In the genomic region with DNA sequence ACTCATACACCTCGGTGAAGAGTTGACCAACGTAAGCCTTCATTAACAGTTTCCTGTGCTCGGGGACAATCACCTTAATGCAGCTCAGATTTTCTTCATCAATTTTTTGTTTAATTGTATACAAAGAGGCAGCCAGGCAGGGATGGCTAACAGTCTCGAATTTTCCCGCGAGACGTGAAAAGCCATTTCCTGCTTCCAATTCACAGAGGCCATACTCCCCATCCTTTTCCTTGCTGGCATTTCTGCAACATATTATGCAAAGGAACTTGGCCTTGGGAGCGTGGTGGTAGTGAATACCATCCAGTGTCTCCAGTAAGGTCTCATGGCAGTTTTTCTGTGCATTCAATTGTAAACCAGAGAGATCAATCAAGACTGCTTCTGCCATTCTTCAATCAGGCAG, we compare ENCODE assay signal across 16 mouse cellular contexts.
"Had no signal": no experiment of that assay in that cellular context is flagged by ENCODE, and none has a peak within 500 bp of the region (broad histone marks: within the 10 kb centered on the region; RNA-seq: fewer than 3 reads in every experiment).

No protein-coding gene starts in this region.

- H3K36me3 ChIP-seq: intestine, embryonic 15.5 days; limb, embryonic 13.5 days; midbrain, embryonic 15.5 days; neural tube, embryonic 12.5 days had no signal

- ATAC-seq: intestine, embryonic 15.5 days; lung, postnatal 0 days; midbrain, embryonic 15.5 days had no signal

- H3K27ac ChIP-seq: intestine, embryonic 15.5 days; layer of hippocampus, adult 2 months; limb, embryonic 13.5 days; midbrain, embryonic 15.5 days; neural tube, embryonic 12.5 days had no signal

- H3K9ac ChIP-seq: intestine, embryonic 15.5 days; limb, embryonic 13.5 days; midbrain, embryonic 15.5 days; neural tube, embryonic 12.5 days had no signal

- H3K27me3 ChIP-seq: intestine, embryonic 15.5 days; limb, embryonic 13.5 days; midbrain, embryonic 15.5 days; neural tube, embryonic 12.5 days had no signal

- H3K4me2 ChIP-seq: midbrain, embryonic 11.5 days had no signal

- H3K9me3 ChIP-seq: intestine, embryonic 15.5 days; limb, embryonic 13.5 days; megakaryocyte, embryonic 14.5 days; midbrain, embryonic 15.5 days; neural tube, embryonic 12.5 days had no signal

- H3K4me1 ChIP-seq: intestine, embryonic 15.5 days had no signal

- H3K4me3 ChIP-seq: intestine, embryonic 15.5 days; layer of hippocampus, adult 2 months; midbrain, embryonic 15.5 days; neural tube, embryonic 12.5 days had no signal

- DNase-seq: kidney, adult 18-20 months; kidney, postnatal 10 days; kidney, postnatal 4 days; left cerebral cortex, postnatal 4 days; lung, adult 2 months; right cerebral cortex, postnatal 14 days; thymus, adult 18-20 months; thymus, postnatal 4 days had no signal
